Mouse (Mus musculus) stomach, embryonic 15.5 days (tissue): Measurements from ENCODE around the gene Cela3a. TPM values are rescaled to one million over a fixed set of nuclear protein-coding genes. Genes with fewer than 3 reads are reported as not detected.
"Not testable (repeated sequence)": the region's sequence is repeated elsewhere in the genome, so short reads cannot be mapped to it uniquely, and the experiment has no call there.

Experiments
- ATAC-seq: fragments of 200-750 bp; cut with Nextera tagmentation; 2 replicates; pipeline ENCODE4 v1.8.0; 2017; ENCODE audit warnings: low read depth, moderate number of reproducible peaks, moderate TSS enrichment; ENCODE audit not compliant: insufficient read depth, low FRiP score
- H3K27ac ChIP-seq: fragments of 300-500 bp; sonication (generic); 2 replicates; pipeline ENCODE4 v1.5.1; 2015; ENCODE audit warnings: mild to moderate bottlenecking, inconsistent platforms
- H3K27me3 ChIP-seq: fragments of 300-500 bp; sonication (generic); replicated peaks from 2 replicates; pipeline ENCODE4 v1.6.1; 2015; ENCODE audit warnings: inconsistent platforms
- H3K36me3 ChIP-seq: fragments of 300-500 bp; sonication (generic); 2 replicates; pipeline ENCODE4 v1.6.1; 2015; ENCODE audit warnings: inconsistent platforms
- H3K4me1 ChIP-seq: fragments of 300-500 bp; sonication (generic); 2 replicates; pipeline ENCODE4 v1.6.1; 2015; ENCODE audit warnings: inconsistent platforms
- H3K4me2 ChIP-seq: fragments of 300-500 bp; sonication (generic); 2 replicates; pipeline ENCODE4 v1.6.1; 2015; ENCODE audit warnings: mild to moderate bottlenecking, inconsistent platforms
- H3K4me3 ChIP-seq: fragments of 300-500 bp; sonication (generic); replicated peaks from 2 replicates; pipeline ENCODE4 v1.5.1; 2015; ENCODE audit warnings: inconsistent platforms
- H3K9ac ChIP-seq: fragments of 300-500 bp; sonication (generic); 2 replicates; pipeline ENCODE4 v1.6.1; 2015; ENCODE audit warnings: inconsistent platforms
- H3K9me3 ChIP-seq: fragments of 300-500 bp; sonication (generic); 2 replicates; pipeline ENCODE4 v1.6.1; 2016; ENCODE audit warnings: inconsistent platforms
- WGBS: fragments of 180-500 bp; shearing (Covaris S2); methylation state at CpG from one replicate; pipeline ENCODE4 v1.1.7; 2015; 5-methylcytosine and 5-hydroxymethylcytosine counted together
- polyA plus RNA-seq: library from polyadenylated mRNA; unstranded; fragments of >200 nt; fragmentation: Nextera tagmentation; extraction: Ambion mirVana; gene quantifications from 2 replicates; pipeline ENCODE4 v1.2.1, GENCODE M21; 2015

Gene Cela3a
- polyA plus RNA-seq, 1 experiment from 2014 or later, result 0.36 TPM

DNA sequence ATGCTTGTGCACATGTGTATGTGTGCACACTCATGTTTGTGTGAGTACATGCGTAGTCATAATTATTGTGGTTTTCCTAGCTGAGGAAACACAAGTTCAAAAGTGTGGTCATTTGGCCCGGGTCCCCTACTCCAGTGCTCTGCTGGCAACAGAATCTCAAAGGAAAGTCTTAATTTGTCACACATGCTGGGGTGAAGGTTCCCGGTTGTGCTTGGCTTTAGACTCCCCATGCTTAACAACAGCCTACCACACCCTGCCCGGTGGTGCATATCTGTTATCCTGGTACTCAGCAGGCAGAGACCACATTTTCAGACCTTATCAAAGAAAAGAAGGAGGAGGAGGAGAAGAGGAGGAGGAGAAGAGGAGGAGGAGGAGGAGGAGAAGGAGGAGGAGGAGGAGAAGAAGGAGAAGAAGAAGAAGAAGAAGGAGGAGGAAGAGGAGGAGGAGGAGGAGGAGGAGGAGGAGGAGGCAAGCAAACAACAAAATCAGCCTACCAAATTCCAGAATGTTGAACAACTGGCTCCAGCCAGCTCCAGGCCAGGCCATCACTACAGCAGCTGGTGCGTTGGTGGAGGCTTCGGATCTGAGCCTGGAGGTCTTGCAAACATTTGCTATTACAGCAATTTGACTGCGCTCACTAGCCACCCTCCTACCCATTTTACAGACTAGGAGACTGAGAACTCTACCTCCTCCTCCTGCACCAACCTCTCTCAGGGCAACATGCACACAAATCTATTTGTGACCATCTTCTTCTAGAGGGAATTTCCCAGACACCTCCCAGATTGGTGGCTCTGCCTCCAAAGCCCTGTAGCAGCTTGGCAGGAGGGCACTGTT lies 38.0 kb upstream of the Cela3a start:
- Histone ChIP-seq H3K9ac (no peak overlapping the region), H3K36me3 (no peaks in the 10 kb centered on the region), H3K4me3 (no peak overlapping the region), H3K27ac (peak overlapping the region; percentile 27; the same call in 1 of the 2 replicates), H3K4me2 (no peak overlapping the region), H3K27me3 (no peaks in the 10 kb centered on the region), H3K9me3 (no peaks in the 10 kb centered on the region), H3K4me1 (peaks cover 17% of the 10 kb centered on the region)
- 49% methylated on average over 7 of the region's 7 CpGs for WGBS
- no peak for ATAC-seq

DNA sequence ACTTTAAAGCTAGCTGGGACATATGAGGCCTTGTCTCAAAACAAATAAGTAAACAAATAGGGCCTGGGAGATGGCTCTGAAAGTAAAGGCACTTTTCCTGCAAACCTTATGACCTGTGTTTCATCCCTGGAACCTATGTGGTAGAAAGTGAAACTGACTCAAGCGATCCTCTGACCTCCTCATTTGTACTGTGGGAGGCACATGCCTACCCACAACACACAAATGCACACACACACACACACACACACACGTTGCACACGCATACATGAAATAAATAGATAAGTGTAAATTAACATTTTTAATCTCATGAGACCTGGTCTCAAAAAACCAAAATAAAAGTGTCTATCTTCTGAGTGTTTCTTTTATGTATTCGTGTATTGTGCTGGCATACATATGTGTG lies 36.3 kb upstream of the Cela3a start:
- Histone ChIP-seq H3K9ac (no peak overlapping the region), H3K27me3 (no peaks in the 10 kb centered on the region), H3K27ac (no peak overlapping the region), H3K4me1 (peaks cover 17% of the 10 kb centered on the region), H3K36me3 (no peaks in the 10 kb centered on the region), H3K4me3 (no peak overlapping the region), H3K4me2 (no peak overlapping the region), H3K9me3 (no peaks in the 10 kb centered on the region)
- WGBS, result 85% methylated on average over 4 of the region's 4 CpGs
- no peak for ATAC-seq

GRCm38 (mm10) chr4:137443625-137444024 lies 34.0 kb upstream of the Cela3a start:
- Histone ChIP-seq H3K4me3 (no peak overlapping the region), H3K27ac (no peak overlapping the region), H3K4me1 (peaks cover 7% of the 10 kb centered on the region), H3K27me3 (no peaks in the 10 kb centered on the region), H3K4me2 (no peak overlapping the region), H3K9me3 (no peaks in the 10 kb centered on the region), H3K36me3 (no peaks in the 10 kb centered on the region), H3K9ac (no peak overlapping the region)
- WGBS, result 10% methylated on average over 5 of the region's 5 CpGs
- ATAC-seq, result no peak

- Histone ChIP-seq H3K27ac (no peak overlapping the region), H3K9ac (no peak overlapping the region), H3K27me3 (no peaks in the 10 kb centered on the region), H3K36me3 (no peaks in the 10 kb centered on the region), H3K4me3 (no peak overlapping the region), H3K4me2 (no peak overlapping the region), H3K9me3 (no peaks in the 10 kb centered on the region), H3K4me1 (no peaks in the 10 kb centered on the region)
- no peak for ATAC-seq
- WGBS, result 76% methylated on average over 4 of the region's 4 CpGs
These were observed 31.7 kb upstream of the Cela3a start for GRCm38 (mm10) chr4:137441332-137441731.

GRCm38 (mm10) chr4:137438842-137439241 lies 29.3 kb upstream of the Cela3a start:
- Histone ChIP-seq H3K9ac (no peak overlapping the region), H3K9me3 (no peaks in the 10 kb centered on the region), H3K27me3 (no peaks in the 10 kb centered on the region), H3K4me3 (no peak overlapping the region), H3K36me3 (no peaks in the 10 kb centered on the region), H3K4me1 (no peaks in the 10 kb centered on the region), H3K27ac (0 out of 2 replicates have a peak overlapping the region, but pooled peaks have one; percentile 6), H3K4me2 (no peak overlapping the region)
- WGBS, result 85% methylated on average over 8 of the region's 8 CpGs
- ATAC-seq, result peak; percentile 75; the same call in 1 of the 2 replicates

DNA sequence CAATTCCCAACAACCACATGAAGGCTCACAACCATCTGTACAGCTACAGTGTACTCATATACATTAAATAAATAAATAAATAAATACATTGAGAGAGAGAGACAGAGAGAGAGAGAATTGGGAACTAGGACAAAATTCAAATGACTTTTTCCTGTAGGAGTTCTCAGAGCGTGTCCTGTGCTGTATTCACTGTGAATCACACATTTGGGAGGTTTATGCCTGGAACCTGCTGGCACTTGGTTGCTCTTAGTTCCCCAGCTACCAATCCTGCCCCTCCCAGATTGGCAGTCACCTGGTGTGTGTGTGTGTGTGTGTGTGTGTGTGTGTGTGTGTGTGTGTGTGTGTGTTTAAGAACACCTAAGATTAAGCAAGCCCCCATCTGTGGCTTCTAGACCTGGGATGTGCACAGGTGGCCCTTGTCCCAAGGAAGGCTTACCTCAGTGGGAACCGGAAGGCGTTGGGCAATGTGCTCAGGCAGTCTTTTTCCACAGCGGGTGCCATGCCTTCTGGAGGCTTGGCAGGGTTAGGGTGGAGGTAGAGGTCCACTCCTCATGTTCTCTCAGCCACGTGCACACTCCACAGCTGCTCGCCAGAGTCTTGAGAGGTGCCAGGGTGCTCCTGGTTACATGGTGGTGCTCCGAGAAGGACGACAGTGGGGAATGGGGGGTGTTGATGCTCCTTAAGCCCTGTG lies 27.5 kb upstream of the Cela3a start:
- H3K9ac ChIP-seq, result no peak overlapping the region
- no peak overlapping the region for H3K4me3 ChIP-seq
- H3K4me1 ChIP-seq, result no peaks in the 10 kb centered on the region
- H3K4me2 ChIP-seq, result no peak overlapping the region
- H3K9me3 ChIP-seq, result no peaks in the 10 kb centered on the region
- ATAC-seq, result no peak; the same call in 1 of the 2 replicates
- no peaks in the 10 kb centered on the region for H3K36me3 ChIP-seq
- no peaks in the 10 kb centered on the region for H3K27me3 ChIP-seq
- H3K27ac ChIP-seq, result no peak overlapping the region
- WGBS, result 81% methylated on average over 8 of the region's 8 CpGs

DNA sequence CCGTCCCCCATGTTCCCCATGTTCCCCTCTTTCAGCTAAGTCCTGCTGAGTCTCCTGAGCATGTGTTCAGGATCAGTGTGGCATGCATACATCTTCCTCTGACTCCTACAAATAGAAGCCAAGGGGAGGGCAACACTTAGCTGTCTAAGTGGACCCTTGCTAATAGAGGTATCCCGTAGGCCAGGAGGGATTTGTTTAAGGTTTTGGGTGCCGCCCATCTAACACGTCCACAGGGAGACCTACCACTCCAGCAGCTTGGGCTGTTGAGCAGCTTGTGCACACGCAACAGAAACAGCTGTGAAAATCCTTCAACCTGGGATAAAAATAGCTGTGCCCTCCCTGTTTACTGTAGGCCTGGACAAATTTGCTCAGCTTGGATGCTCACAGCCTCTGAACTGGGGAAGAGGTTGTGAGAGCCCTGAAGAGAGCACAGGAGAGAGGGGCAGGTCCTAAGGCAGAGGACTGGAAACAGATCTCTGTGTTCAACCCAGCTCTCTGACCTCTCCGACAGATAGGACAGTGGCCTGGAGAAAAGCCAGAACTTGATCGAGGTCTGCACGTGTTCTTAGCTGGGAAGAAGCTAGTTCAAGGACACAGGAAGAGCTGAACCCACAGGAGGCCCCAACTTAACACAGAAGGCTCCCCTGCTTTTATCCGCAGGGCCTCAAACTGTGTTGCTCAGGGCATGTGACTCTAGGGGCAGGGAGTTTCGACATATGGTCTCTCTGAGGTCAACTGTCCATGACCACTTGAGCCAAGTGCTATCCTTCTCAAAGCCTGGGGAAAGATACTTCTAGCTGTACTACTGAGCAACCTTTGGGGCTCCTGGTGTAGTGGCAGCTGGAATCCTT lies 23.3 kb upstream of the Cela3a start:
- H3K27me3 ChIP-seq, H3K4me2 ChIP-seq, H3K4me3 ChIP-seq, H3K36me3 ChIP-seq, H3K4me1 ChIP-seq, H3K9ac ChIP-seq, H3K9me3 ChIP-seq: not testable (repeated sequence)
- WGBS, result 59% methylated on average over 10 of the region's 10 CpGs
- peak overlapping the region; percentile 63 for H3K27ac ChIP-seq
- peak; percentile 65; the same call in 1 of the 2 replicates for ATAC-seq

DNA sequence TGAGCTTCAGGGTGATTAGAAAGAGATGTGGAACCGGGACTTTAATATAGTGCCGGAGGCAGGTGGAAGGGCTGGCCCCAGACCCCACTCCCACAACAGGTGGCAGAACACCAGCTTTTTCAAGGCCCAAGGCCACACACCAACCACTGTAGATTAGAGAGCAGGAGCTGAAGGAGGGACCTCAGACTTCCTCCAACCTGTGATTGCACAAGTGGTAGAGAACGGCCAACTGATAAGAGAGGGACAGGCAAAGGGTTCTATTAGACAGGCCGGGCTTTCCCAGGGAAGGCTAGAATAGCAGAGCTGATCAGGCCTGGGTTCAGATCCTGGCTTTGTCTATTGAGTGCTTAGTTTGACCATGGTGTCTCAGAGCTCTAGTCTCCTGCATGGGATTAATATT lies 20.9 kb upstream of the Cela3a start, which contains the start of gene Cela3b:
TSS of gene Cela3b (minus strand) at position 39 of the 400 bp plus-strand sequence.
- H3K9me3 ChIP-seq, result no peaks in the 10 kb centered on the region
- H3K36me3 ChIP-seq, result no peaks in the 10 kb centered on the region
- H3K9ac ChIP-seq, result no peak within 1 kb of the TSS
- no peak within 1 kb of the TSS for H3K27ac ChIP-seq
- H3K27me3 ChIP-seq, result no peaks in the 10 kb centered on the region
- 75% methylated on average over 4 of the region's 4 CpGs for WGBS
- no peaks in the 10 kb centered on the region for H3K4me1 ChIP-seq
- H3K4me3 ChIP-seq, result no peak within 1 kb of the TSS
- peak; percentile 56 for ATAC-seq
- H3K4me2 ChIP-seq, result no peak within 1 kb of the TSS

- Histone ChIP-seq H3K36me3 (no peaks in the 10 kb centered on the region), H3K9me3 (no peaks in the 10 kb centered on the region), H3K27me3 (no peaks in the 10 kb centered on the region), H3K9ac (no peak overlapping the region), H3K4me1 (no peaks in the 10 kb centered on the region), H3K4me3 (no peak overlapping the region), H3K27ac (no peak overlapping the region), H3K4me2 (no peak overlapping the region)
- ATAC-seq, result peak; percentile 54; the same call in 1 of the 2 replicates
- 53% methylated on average over 11 of the region's 11 CpGs for WGBS
These were observed 8.3 kb upstream of the Cela3a start for GRCm38 (mm10) chr4:137417712-137418564.

DNA sequence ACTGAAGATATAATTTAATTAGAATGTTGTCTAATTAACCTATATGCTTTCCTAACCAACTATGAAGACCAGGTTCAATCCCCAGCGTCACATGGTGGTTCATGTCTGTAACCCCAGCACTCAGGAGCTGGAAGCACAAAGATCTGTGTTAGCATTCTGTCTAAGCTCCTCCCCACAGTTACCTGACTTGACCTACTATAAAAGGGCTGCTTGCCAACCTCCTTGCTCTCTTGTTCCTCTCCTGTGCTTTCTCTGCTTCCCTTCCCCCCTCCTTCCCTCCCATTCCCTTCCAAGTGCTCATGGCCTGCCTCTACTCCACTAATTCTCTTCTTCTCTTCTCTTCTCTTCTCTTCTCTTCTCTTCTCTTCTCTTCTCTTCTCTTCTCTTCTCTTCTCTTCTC lies 5.3 kb upstream of the Cela3a start:
- Histone ChIP-seq H3K27ac (no peak overlapping the region), H3K4me2 (no peak overlapping the region), H3K9me3 (no peaks in the 10 kb centered on the region), H3K36me3 (no peaks in the 10 kb centered on the region), H3K27me3 (no peaks in the 10 kb centered on the region), H3K4me1 (no peaks in the 10 kb centered on the region), H3K4me3 (no peak overlapping the region), H3K9ac (no peak overlapping the region)
- ATAC-seq, result no peak
- WGBS, result 72% methylated on average over 1 of the region's 1 CpGs

DNA sequence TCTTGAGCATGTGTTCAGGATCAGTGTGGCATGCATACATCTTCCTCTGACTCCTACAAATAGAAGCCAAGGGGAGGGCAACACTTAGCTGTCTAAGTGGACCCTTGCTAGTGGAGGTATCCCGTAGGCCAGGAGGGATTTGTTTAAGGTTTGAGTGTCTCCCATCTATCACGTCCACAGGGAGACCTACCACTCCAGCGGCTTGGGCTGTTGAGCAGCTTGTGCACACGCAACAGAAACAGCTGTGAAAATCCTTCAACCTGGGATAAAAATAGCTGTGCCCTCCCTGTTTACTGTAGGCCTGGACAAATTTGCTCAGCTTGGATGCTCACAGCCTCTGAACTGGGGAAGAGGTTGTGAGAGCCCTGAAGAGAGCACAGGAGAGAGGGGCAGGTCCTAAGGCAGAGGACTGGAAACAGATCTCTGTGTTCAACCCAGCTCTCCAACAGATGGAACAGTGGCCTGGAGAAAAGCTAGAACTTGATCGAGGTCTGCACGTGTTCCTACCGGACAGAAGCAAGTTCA lies 2.7 kb upstream of the Cela3a start:
- H3K4me3 ChIP-seq, H3K9me3 ChIP-seq, H3K27ac ChIP-seq, H3K4me1 ChIP-seq, H3K9ac ChIP-seq, H3K4me2 ChIP-seq, H3K36me3 ChIP-seq, H3K27me3 ChIP-seq: not testable (repeated sequence)
- 54% methylated on average over 7 of the region's 7 CpGs for WGBS
- ATAC-seq, result peak; percentile 76
